ENCODE assay signal across 8 mouse cellular contexts in genomic region chr2:130667559-130667958, GRCm38 (mm10). TPM values are rescaled to one million over a fixed set of nuclear protein-coding genes. Genes with fewer than 3 reads are reported as not detected.
DNase-seq lines count a peak whose midpoint lies in the region; ATAC-seq and TF ChIP-seq lines count a peak whose summit lies in the region.

Itpa (plus strand) TSS chr2:130667610.

- peak within 1 kb of the TSS; percentile 87 for H3K9ac ChIP-seq in ES-E14 (ENCODE audit: insufficient read depth, low read depth, low read length, poor library complexity, severe bottlenecking)
- H3K9ac ChIP-seq in forebrain, embryonic 15.5 days (replicated peaks): peak within 1 kb of the TSS; percentile 68
- H3K9ac ChIP-seq in lung, embryonic 14.5 days: peak within 1 kb of the TSS; percentile 74

- ATAC-seq in forebrain, embryonic 15.5 days (replicated peaks): peak; percentile 66
- ATAC-seq in lung, embryonic 14.5 days (ENCODE audit: insufficient read depth): peak; percentile 56

- H3K27ac ChIP-seq in ES-E14 (ENCODE audit: insufficient read depth, low read depth, low read length, poor library complexity, severe bottlenecking): peak within 1 kb of the TSS; percentile 54
- peak within 1 kb of the TSS; percentile 87 for H3K27ac ChIP-seq in forebrain, embryonic 15.5 days (replicated peaks)
- H3K27ac ChIP-seq in layer of hippocampus, adult 2 months: peak within 1 kb of the TSS; percentile 89
- peak within 1 kb of the TSS; percentile 73 for H3K27ac ChIP-seq in lung, embryonic 14.5 days (ENCODE audit: low read depth)
- peak within 1 kb of the TSS; percentile 34 for H3K27ac ChIP-seq in olfactory bulb, adult 2 months (ENCODE audit: insufficient read depth, low read depth, low read length)
- H3K27ac ChIP-seq in thymus, adult 2 months (ENCODE audit: control insufficient read depth, insufficient read depth, low read length): no peak within 1 kb of the TSS

- TF ChIP-seq CTCF in layer of hippocampus, adult 2 months (conservative IDR thresholded peaks at IDR 0.05): peak; percentile 81
- peak; percentile 74 for TF ChIP-seq CTCF in lung, embryonic 14.5 days (IDR thresholded peaks at IDR 0.05; ENCODE audit: low read depth)
- TF ChIP-seq CTCF in olfactory bulb, adult 2 months (IDR thresholded peaks at IDR 0.05; ENCODE audit: insufficient read depth, low read depth, low read length): peak; percentile 45
- peak; percentile 88 for TF ChIP-seq CTCF in thymus, adult 2 months (IDR thresholded peaks at IDR 0.05; ENCODE audit: borderline replicate concordance, control insufficient read depth, extremely low read depth, insufficient read depth, low read length, poor library complexity)

- peak within 1 kb of the TSS; percentile 65 for H3K4me2 ChIP-seq in forebrain, embryonic 15.5 days (replicated peaks)
- peak within 1 kb of the TSS; percentile 94 for H3K4me2 ChIP-seq in lung, embryonic 14.5 days

- WGBS in forebrain, embryonic 15.5 days: 1% methylated on average over 31 of the region's 31 CpGs
- WGBS in lung, embryonic 14.5 days: 1% methylated on average over 31 of the region's 31 CpGs
- WGBS in olfactory bulb, adult 2 months: under 1% methylated on average over 31 of the region's 31 CpGs
- under 1% methylated on average over 31 of the region's 31 CpGs for WGBS in thymus, adult 2 months

- peaks cover 0 to 6% of the 10 kb centered on the region in 2 experiments; a peak in 2 of 4 replicates for H3K4me1 ChIP-seq in ES-E14 (ENCODE audit: control insufficient read depth in 2 of 2, insufficient read depth in 2 of 2, low read length in 2 of 2, poor library complexity in 1 of 2)
- peaks cover 35% of the 10 kb centered on the region for H3K4me1 ChIP-seq in forebrain, embryonic 15.5 days
- 0 out of 2 replicates have a peak, but pooled peaks cover 9% of the 10 kb centered on the region for H3K4me1 ChIP-seq in lung, embryonic 14.5 days (ENCODE audit: insufficient read depth)
- peaks cover 13% of the 10 kb centered on the region for H3K4me1 ChIP-seq in olfactory bulb, adult 2 months (ENCODE audit: control insufficient read depth, insufficient read depth, low read length)
- H3K4me1 ChIP-seq in thymus, adult 2 months (replicated peaks; ENCODE audit: control insufficient read depth, insufficient read depth, low read length): peaks cover 17% of the 10 kb centered on the region

- H3K36me3 ChIP-seq in ES-E14 (ENCODE audit: control insufficient read depth, insufficient read depth, low read length, poor library complexity, severe bottlenecking): peaks cover 13% of the 10 kb centered on the region
- peaks cover 12% of the 10 kb centered on the region for H3K36me3 ChIP-seq in forebrain, embryonic 15.5 days
- peaks cover 19% of the 10 kb centered on the region for H3K36me3 ChIP-seq in lung, embryonic 14.5 days (ENCODE audit: insufficient read depth)
- peaks cover 12% of the 10 kb centered on the region for H3K36me3 ChIP-seq in thymus, adult 2 months (ENCODE audit: control insufficient read depth, insufficient read depth, low read length)

- no peaks in the 10 kb centered on the region for H3K9me3 ChIP-seq in ES-E14 (ENCODE audit: control insufficient read depth, insufficient read depth, low read depth, low read length)
- no peaks in the 10 kb centered on the region for H3K9me3 ChIP-seq in forebrain, embryonic 15.5 days
- no peaks in the 10 kb centered on the region for H3K9me3 ChIP-seq in lung, embryonic 14.5 days (ENCODE audit: low read depth, low read length)

- DNase-seq in ES-E14 (ENCODE audit: low read depth, low spot score): peak; percentile 87
- DNase-seq in cerebellum, adult 11 months: peak; percentile 84
- peak; percentile 78 for DNase-seq in heart, postnatal 25 days (ENCODE audit: low spot score)
- peak; percentile 82 to 88 for DNase-seq in layer of hippocampus, adult 2 months (ENCODE audit: low spot score in 2 of 2)
- DNase-seq in lung, embryonic 14.5 days: peak; percentile 95
- DNase-seq in thymus, adult 2 months: peak; percentile 90

- peak within 1 kb of the TSS; percentile 83 to 90 for H3K4me3 ChIP-seq in ES-E14 (ENCODE audit: insufficient read depth in 1 of 2, low read depth in 1 of 2, low read length in 2 of 2, poor library complexity in 1 of 2, severe bottlenecking in 1 of 2)
- H3K4me3 ChIP-seq in forebrain, embryonic 15.5 days: peak within 1 kb of the TSS; percentile 64
- H3K4me3 ChIP-seq in layer of hippocampus, adult 2 months: peak within 1 kb of the TSS; percentile 85
- peak within 1 kb of the TSS; percentile 65 for H3K4me3 ChIP-seq in lung, embryonic 14.5 days (ENCODE audit: low read depth, low read length)
- H3K4me3 ChIP-seq in olfactory bulb, adult 2 months (ENCODE audit: insufficient read depth, low read depth, low read length): peak within 1 kb of the TSS; percentile 79
- H3K4me3 ChIP-seq in thymus, adult 2 months (ENCODE audit: control insufficient read depth, insufficient read depth, low read length): peak within 1 kb of the TSS; percentile 63

- no peaks in the 10 kb centered on the region for H3K27me3 ChIP-seq in forebrain, embryonic 15.5 days
- no peaks in the 10 kb centered on the region for H3K27me3 ChIP-seq in lung, embryonic 14.5 days (ENCODE audit: insufficient read depth, low read length)
- no peaks in the 10 kb centered on the region for H3K27me3 ChIP-seq in thymus, adult 2 months (ENCODE audit: control insufficient read depth, insufficient read depth, low read length)

- intact Hi-C loops in heart, postnatal 25 days (cut with DNase I): loop anchor here (10.0 kb wide), 1 partner anchor 243 kb away; the partner anchor contains the start of genes Pced1a and Vps16

- in situ Hi-C loops in ES-E14 (cut with MboI; ENCODE audit: low sequenced_read_pairs in 2 of 2, unreplicated experiment in 2 of 2): no loop called here

- TF ChIP-seq POLR2A in olfactory bulb, adult 2 months (IDR thresholded peaks at IDR 0.05; ENCODE audit: insufficient read depth, low read depth, low read length): peak; percentile 57
- TF ChIP-seq POLR2A in thymus, adult 2 months (IDR thresholded peaks at IDR 0.05; ENCODE audit: control insufficient read depth, extremely low read depth, insufficient read depth, low read length, poor library complexity): peak; percentile 53; the same call in 1 of the 2 replicates

TF ChIP-seq in ES-E14, 5 proteins besides CTCF, POLR2A, EP300 and RAD21:
- TF ChIP-seq HCFC1 (IDR thresholded peaks at IDR 0.05; ENCODE audit: borderline replicate concordance, insufficient read depth, low read length): 0 out of 2 replicates have a peak, but pooled peaks have one; percentile 59
- TF ChIP-seq ZC3H11A (IDR thresholded peaks at IDR 0.05; ENCODE audit: borderline replicate concordance, low read depth, low read length): no peak
- TF ChIP-seq MAFK (IDR thresholded peaks at IDR 0.05; ENCODE audit: insufficient read depth, low read depth, low read length): no peak

RNA-seq across cellular contexts. Expression of gene Itpa, which starts in this region (rescaled TPM):
- total RNA-seq in ES-E14 (2012; rRNA removed): 55.0 and 83.4 TPM in 2 replicates
- 133 and 134 TPM in 2 replicates for polyA plus RNA-seq in forebrain, embryonic 15.5 days (2015; fragmentation: Nextera tagmentation; extraction: Ambion mirVana)
- total RNA-seq in heart, postnatal 25 days (2021): 10 to 100 TPM; 18.2 to 24.1 TPM
- total RNA-seq in layer of hippocampus, adult 2 months (2021): 10 to 100 TPM; 36.0 to 36.8 TPM
- 108 and 111 TPM in 2 replicates for polyA plus RNA-seq in lung, embryonic 14.5 days (2014; fragmentation: Nextera tagmentation; extraction: Ambion mirVana)
- polyA plus RNA-seq in olfactory bulb, adult 2 months (2012; ENCODE audit: insufficient read depth, insufficient read length, low replicate concordance, missing spikeins): not detected in 2 replicates
- 42.9 and 43.3 TPM in 2 replicates for polyA plus RNA-seq in thymus, adult 2 months (2012; rRNA removed)

Comparison
In these comparisons a context has a peak if more than half of its experiments do, and no peak if none do; other contexts are left out.
1. RNA of gene Itpa (polyA plus RNA-seq): 133 to 134 TPM in forebrain, embryonic 15.5 days, 108 to 111 TPM in lung, embryonic 14.5 days and 42.9 to 43.3 TPM in thymus, adult 2 months; not detected in olfactory bulb, adult 2 months; every median in the first group is over 10 times any median in the second.
2. Peak in every context shown above with its lines, with median percentiles within 50 percentile points of each other: DNase-seq, H3K4me3 ChIP-seq, H3K9ac ChIP-seq and CTCF ChIP-seq.